Mouse (Mus musculus): ENCODE results near the gene Cdc42ep2.

DNA sequence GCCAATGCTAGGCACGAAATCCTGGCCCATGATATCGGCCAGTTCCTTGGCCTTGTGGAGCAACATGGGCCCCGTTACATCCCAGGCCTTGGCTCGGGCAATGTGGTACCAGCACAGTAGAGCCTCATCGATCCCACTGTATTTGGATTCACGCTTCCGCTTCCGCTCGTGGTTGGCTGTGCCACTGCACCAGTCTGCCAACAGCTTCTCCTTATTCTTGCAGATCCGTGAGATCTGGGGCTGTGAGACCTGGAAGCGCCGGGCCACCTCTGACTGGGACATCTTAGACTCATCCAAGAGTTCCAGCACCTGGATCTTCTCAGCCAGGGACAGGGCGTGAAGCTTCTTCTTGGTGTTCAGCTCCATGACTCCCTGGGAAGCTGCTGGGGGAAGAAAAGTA, 31.9 kb downstream of the Cdc42ep2 start:
- TF ChIP-seq GATA1 (IDR thresholded peaks at IDR 0.05; ENCODE audit: low read length) (no peak), TAL1 (IDR thresholded peaks at IDR 0.05; ENCODE audit: low read length) (no peak)

Measured in erythroblast, embryonic 14.5 days (primary cell).